Mouse (Mus musculus) thymus, adult 2 months (tissue): ENCODE measurements at regions not wholly inside any gene's neighbourhood (a gene's known extent, or its start where the extent isn't known, plus 50 kb on each side); places are given as distances from the start of the nearest gene placed in this dataset.

ENCODE experiments used
- DNase-seq: peaks from one replicate; pipeline ENCODE4 v3.0.0; 2021
- H3K27ac ChIP-seq: fragments of 200-500 bp; 2 replicates; pipeline ENCODE4 v1.5.1; 2012; ENCODE audit warnings: low read length, control low read depth; ENCODE audit not compliant: control insufficient read depth, insufficient read depth
- H3K27me3 ChIP-seq: fragments of 200-500 bp; 2 replicates; pipeline ENCODE4 v1.6.1; 2012; ENCODE audit warnings: mild to moderate bottlenecking, low read length, moderate library complexity, mixed read lengths; ENCODE audit not compliant: control insufficient read depth, insufficient read depth
- H3K36me3 ChIP-seq: fragments of 200-500 bp; 2 replicates; pipeline ENCODE4 v1.6.1; 2012; ENCODE audit warnings: mild to moderate bottlenecking, low read length, moderate library complexity; ENCODE audit not compliant: control insufficient read depth, insufficient read depth
- H3K4me1 ChIP-seq: fragments of 200-500 bp; replicated peaks from 2 replicates; pipeline ENCODE4 v1.6.1; 2012; ENCODE audit warnings: low read length; ENCODE audit not compliant: control insufficient read depth, insufficient read depth
- H3K4me3 ChIP-seq: fragments of 200-500 bp; 2 replicates; pipeline ENCODE4 v1.5.1; 2012; ENCODE audit warnings: mild to moderate bottlenecking, low read length, control low read depth, moderate library complexity; ENCODE audit not compliant: control insufficient read depth, insufficient read depth
- CTCF ChIP-seq: fragments of 200-500 bp; IDR thresholded peaks from 2 replicates; pipeline ENCODE4 v1.5.1; 2012; ENCODE audit warnings: mild to moderate bottlenecking, control low read depth, low read length, moderate library complexity, borderline replicate concordance; ENCODE audit not compliant: control insufficient read depth, poor library complexity, insufficient read depth; ENCODE audit errors: extremely low read depth
- POLR2A ChIP-seq: fragments of 200-500 bp; IDR thresholded peaks from 2 replicates; pipeline ENCODE4 v1.6.1; 2012; ENCODE audit warnings: mild to moderate bottlenecking, low read length, control low read depth, moderate library complexity; ENCODE audit not compliant: control insufficient read depth, poor library complexity, insufficient read depth; ENCODE audit errors: extremely low read depth
- WGBS: fragments of 180-500 bp; shearing (Covaris S2); methylation state at CpG from one replicate; pipeline ENCODE4 v1.1.7; 2018; 5-methylcytosine and 5-hydroxymethylcytosine counted together

GRCm38 (mm10) chr5:12301833-12302808, 81.1 kb upstream of the Sema3d start:
- DNase-seq = no peak
- Histone ChIP-seq H3K27ac (no peak overlapping the region), H3K4me1 (no peaks in the 10 kb centered on the region), H3K27me3 (no peaks in the 10 kb centered on the region), H3K36me3 (no peaks in the 10 kb centered on the region), H3K4me3 (no peak overlapping the region)
- TF ChIP-seq POLR2A (no peak), CTCF (no peak)
- WGBS = 86% methylated on average over 4 of the region's 4 CpGs

- Histone ChIP-seq H3K27me3 (no peaks in the 10 kb centered on the region), H3K36me3 (no peaks in the 10 kb centered on the region), H3K27ac (no peak overlapping the region), H3K4me3 (no peak overlapping the region), H3K4me1 (no peaks in the 10 kb centered on the region)
- no peak for DNase-seq
- TF ChIP-seq POLR2A = no peak
- no peak for TF ChIP-seq CTCF
Measured at GRCm38 (mm10) chr5:12309408-12309807, 73.8 kb upstream of the Sema3d start.

- H3K4me3 ChIP-seq = no peak overlapping the region
- DNase-seq = no peak
- TF ChIP-seq POLR2A = no peak
- no peak for TF ChIP-seq CTCF
Measured at GRCm38 (mm10) chr5:12332648-12333305, 50.4 kb upstream of the Sema3d start.

More at GRCm38 (mm10) chr5:12332648-12333305, 50.4 kb upstream of the Sema3d start:
- Histone ChIP-seq H3K4me1 (no peaks in the 10 kb centered on the region), H3K27ac (no peak overlapping the region), H3K27me3 (no peaks in the 10 kb centered on the region), H3K36me3 (no peaks in the 10 kb centered on the region)
- 90% methylated on average over 4 of the region's 4 CpGs for WGBS
